Mouse (Mus musculus) Patski (cell line): Measurements from ENCODE around the gene Mmrn2. TPM values are rescaled to one million over a fixed set of nuclear protein-coding genes. Genes with fewer than 3 reads are reported as not detected.

Experiments
- ATAC-seq: fragments of 100-300 bp; one replicate; pipeline ENCODE4 v1.8.0; 2021
- CTCF ChIA-PET: fragments of 350-600 bp; sonication (Branson Sonifier 250); formaldehyde crosslinking; loops from one replicate; lab custom pipeline; 2022; ENCODE audit warnings: inconsistent platforms; lab: Charles Lee
- POLR2A ChIA-PET: fragments of 350-600 bp; sonication (Branson Sonifier 250); formaldehyde crosslinking; loops from one replicate; lab custom pipeline; 2022; ENCODE audit warnings: antibody characterized with exemption, inconsistent platforms; lab: Charles Lee
- DNase-seq: peaks from one replicate; pipeline ENCODE4 v3.0.0-alpha.2; 2011; ENCODE audit warnings: low read depth, low spot score
- H3K27me3 ChIP-seq: fragments of 371-371 bp; one replicate; pipeline ENCODE4 v1.5.1; 2021
- CTCF ChIP-seq: fragments of 100-300 bp; IDR thresholded peaks from one replicate; pipeline ENCODE4 v1.5.1; 2021
- in situ Hi-C: fragments of 300-500 bp; cut with MboI; formaldehyde crosslinking; loops from 3 replicates; pipeline ENCODE4 v1.11.1; 2018; ENCODE audit warnings: low pct_unique_long_range_greater_than_20kb, mixed read lengths
- polyA plus RNA-seq: library from polyadenylated mRNA; unstranded; gene quantifications from one replicate; pipeline ENCODE4 v1.2.3, GENCODE M21; 2021

The Mmrn2 gene
- polyA plus RNA-seq, 1 experiment from 2014 or later = 0.04 TPM

GRCm38 (mm10) chr14:34450451-34450850 lies 75.2 kb downstream of the Mmrn2 start:
- in situ Hi-C loops = no loop called here
- H3K27me3 ChIP-seq = no peaks in the 10 kb centered on the region
- CTCF ChIA-PET = no interaction called here
- ATAC-seq = no peak
- DNase-seq = no peak
- POLR2A ChIA-PET = no interaction called here
- no peak for TF ChIP-seq CTCF

GRCm38 (mm10) chr14:34451872-34452271 lies 76.6 kb downstream of the Mmrn2 start:
- ChIA-PET CTCF (no interaction called here), POLR2A (no interaction called here)
- ATAC-seq = no peak
- H3K27me3 ChIP-seq = no peaks in the 10 kb centered on the region
- in situ Hi-C loops = no loop called here
- no peak for DNase-seq
- TF ChIP-seq CTCF = no peak

- no peak for TF ChIP-seq CTCF
- H3K27me3 ChIP-seq = no peaks in the 10 kb centered on the region
- ChIA-PET CTCF (interaction anchor here (1.4 to 1.7 kb wide), 2 partner anchors 19 to 95 kb away, joined by 3 to 4 read pairs; no protein-coding TSS in a partner anchor), POLR2A (no interaction called here)
- DNase-seq (no peak), ATAC-seq (no peak)
- in situ Hi-C loops = no loop called here
Measured at GRCm38 (mm10) chr14:34453648-34454047, 78.4 kb downstream of the Mmrn2 start.

Other genes starting within 250 kb of the Mmrn2 start
- 0.08 TPM for gene Npy4r, start 223.0 kb upstream of the Mmrn2 start, polyA plus RNA-seq
- 0.33 TPM for gene Gprin2, start 173.8 kb upstream of the Mmrn2 start, polyA plus RNA-seq
- 0.03 TPM for gene Syt15, start 155.9 kb upstream of the Mmrn2 start, polyA plus RNA-seq
- 7.0 TPM for gene Shld2, start 65.0 kb upstream of the Mmrn2 start, polyA plus RNA-seq
- 263 TPM for gene Glud1, start 64.7 kb upstream of the Mmrn2 start, polyA plus RNA-seq
- not detected for gene Fam25c, start 20.0 kb upstream of the Mmrn2 start, polyA plus RNA-seq
- not detected for gene Sncg, start 676 bp upstream of the Mmrn2 start, polyA plus RNA-seq
- 53.2 TPM for gene Bmpr1a, start 127.9 kb downstream of the Mmrn2 start, polyA plus RNA-seq
- gene 9230112D13Rik, start 147.3 kb downstream of the Mmrn2 start, polyA plus RNA-seq = not detected
- 0.46 TPM for gene Ldb3, start 213.2 kb downstream of the Mmrn2 start, polyA plus RNA-seq
- not detected for gene Opn4, start 224.7 kb downstream of the Mmrn2 start, polyA plus RNA-seq